Mouse (Mus musculus) heart, embryonic 14.5 days (tissue): ENCODE results near the gene Flt3. TPM values are rescaled to one million over a fixed set of nuclear protein-coding genes. Genes with fewer than 3 reads are reported as not detected.

Experiments used
- ATAC-seq: fragments of 200-750 bp; cut with Nextera tagmentation; 2 replicates; pipeline ENCODE4 v1.8.0; 2017; ENCODE audit warnings: low read depth, moderate TSS enrichment; ENCODE audit not compliant: insufficient number of reproducible peaks, insufficient read depth, low FRiP score
- H3K27ac ChIP-seq, 2 experiments: fragments of 200-500 bp in 1 of 2; fragments of 300-500 bp in 1 of 2; sonication (generic) in 1 of 2; replicated peaks in 1 of 2; 2 replicates each; pipeline ENCODE4 v1.5.1; 2012 to 2014; ENCODE audit warnings: low read depth in 2 of 2, low read length in 2 of 2, control low read depth in 1 of 2, mild to moderate bottlenecking in 1 of 2, mixed read lengths in 1 of 2; ENCODE audit not compliant: control insufficient read depth in 1 of 2, insufficient read depth in 1 of 2
- H3K27me3 ChIP-seq: fragments of 300-500 bp; sonication (generic); 2 replicates; pipeline ENCODE4 v1.6.1; 2014; ENCODE audit warnings: mild to moderate bottlenecking, low read length, control low read depth; ENCODE audit not compliant: control insufficient read depth, insufficient read depth
- H3K36me3 ChIP-seq: fragments of 300-500 bp; sonication (generic); 2 replicates; pipeline ENCODE4 v1.6.1; 2014; ENCODE audit warnings: mild to moderate bottlenecking, control low read depth, low read length, mixed read lengths; ENCODE audit not compliant: control insufficient read depth, insufficient read depth
- H3K4me1 ChIP-seq, 2 experiments: fragments of 200-500 bp in 1 of 2; fragments of 300-500 bp in 1 of 2; sonication (generic) in 1 of 2; 2 replicates each; pipeline ENCODE4 v1.6.1; 2012 to 2014; ENCODE audit warnings: low read length in 2 of 2, control low read depth in 1 of 2, mixed read lengths in 1 of 2; ENCODE audit not compliant: control insufficient read depth in 2 of 2, insufficient read depth in 2 of 2
- H3K4me2 ChIP-seq: fragments of 300-500 bp; sonication (generic); 2 replicates; pipeline ENCODE4 v1.6.1; 2014; ENCODE audit warnings: mild to moderate bottlenecking, low read length
- H3K4me3 ChIP-seq, 2 experiments: fragments of 200-500 bp in 1 of 2; fragments of 300-500 bp in 1 of 2; sonication (generic) in 1 of 2; 2 replicates each; pipeline ENCODE4 v1.5.1; 2012 to 2014; ENCODE audit warnings: low read length in 2 of 2, mild to moderate bottlenecking in 2 of 2, control low read depth in 1 of 2, low read depth in 1 of 2, moderate library complexity in 1 of 2; ENCODE audit not compliant: control insufficient read depth in 1 of 2, insufficient read depth in 1 of 2
- H3K9ac ChIP-seq: fragments of 300-500 bp; sonication (generic); 2 replicates; pipeline ENCODE4 v1.6.1; 2014; ENCODE audit warnings: mild to moderate bottlenecking, low read length
- H3K9me3 ChIP-seq: fragments of 300-500 bp; sonication (generic); 2 replicates; pipeline ENCODE4 v1.6.1; 2016; ENCODE audit warnings: low read length, control low read depth; ENCODE audit not compliant: control insufficient read depth
- WGBS: fragments of 180-500 bp; shearing (Covaris S2); extraction: QIAGEN DNeasy Blood & Tissue Kit; methylation state at CpG from one replicate; pipeline ENCODE4 v1.1.7; 2014; 5-methylcytosine and 5-hydroxymethylcytosine counted together
- polyA plus RNA-seq: library from polyadenylated mRNA; unstranded; fragments of >200 nt; fragmentation: Nextera tagmentation; extraction: Ambion mirVana; gene quantifications from 2 replicates; pipeline ENCODE4 v1.2.1, GENCODE M21; 2014

Gene Flt3
- polyA plus RNA-seq, 1 experiment from 2014 or later = not detected

DNA sequence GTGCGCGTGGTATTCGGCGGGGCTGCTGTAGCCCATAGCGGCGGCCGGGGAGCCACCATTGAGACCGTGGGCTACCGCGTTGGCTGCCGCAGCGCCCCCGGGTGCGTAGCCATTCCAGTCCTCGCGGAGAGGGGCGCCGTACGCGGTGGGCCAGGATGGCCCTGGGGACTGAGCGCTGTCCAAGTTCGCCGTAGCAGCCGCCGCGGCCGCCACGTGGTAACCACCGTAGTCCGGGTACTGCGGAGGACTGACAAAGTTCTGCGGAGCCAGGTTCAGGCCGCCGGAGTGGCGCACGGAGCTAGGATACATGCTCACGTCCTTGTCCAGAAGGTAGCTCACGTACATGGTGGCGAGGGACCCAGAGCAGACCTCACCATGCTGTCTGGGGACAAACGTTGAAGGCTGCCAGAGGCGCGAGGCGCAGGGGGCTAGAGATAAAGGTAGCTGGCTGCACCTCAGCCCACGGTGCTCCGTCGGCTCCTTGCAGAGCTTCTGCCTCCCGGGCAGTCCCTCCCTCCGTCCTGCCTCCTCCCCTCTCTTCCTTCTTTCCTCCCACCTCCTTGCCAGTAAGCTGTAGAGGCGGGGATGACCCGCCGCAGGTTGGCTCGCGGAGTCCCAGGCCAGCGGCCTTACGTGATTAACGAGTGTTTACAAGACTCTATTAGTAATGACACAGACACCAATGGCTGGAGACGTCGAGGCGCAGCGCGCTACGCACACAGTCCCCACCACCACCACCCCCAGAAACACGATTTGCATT, 93.5 kb downstream of the Flt3 start, which contains the start of gene Cdx2:
Gene Cdx2, minus strand, starts transcription at position 633 of the 760 bp plus-strand sequence.
- peaks cover 100% of the 10 kb centered on the region for H3K27me3 ChIP-seq
- no peak within 1 kb of the TSS for H3K9ac ChIP-seq
- no peak for ATAC-seq
- H3K27ac ChIP-seq = no peak within 1 kb of the TSS
- under 1% methylated on average over 61 of the region's 63 CpGs for WGBS
- no peaks in the 10 kb centered on the region for H3K36me3 ChIP-seq
- H3K4me3 ChIP-seq = 0 out of 4 replicates have a peak within 1 kb of the TSS, but pooled peaks of 1 of the 2 experiments have one; percentile 19
- peak within 1 kb of the TSS; percentile 16; the same call in 1 of the 2 replicates for H3K4me2 ChIP-seq
- no peaks in the 10 kb centered on the region for H3K9me3 ChIP-seq
- H3K4me1 ChIP-seq = peaks cover 2 to 8% of the 10 kb centered on the region in 2 experiments; a peak in 3 of 4 replicates

- Histone ChIP-seq H3K27ac (no peak overlapping the region), H3K36me3 (no peaks in the 10 kb centered on the region), H3K4me2 (peak overlapping the region; percentile 16; the same call in 1 of the 2 replicates), H3K4me1 (peaks cover 2 to 8% of the 10 kb centered on the region in 2 experiments; a peak in 3 of 4 replicates), H3K9ac (no peak overlapping the region), H3K9me3 (no peaks in the 10 kb centered on the region), H3K4me3 (0 out of 4 replicates have a peak overlapping the region, but pooled peaks of 1 of the 2 experiments have one; percentile 19), H3K27me3 (peaks cover 100% of the 10 kb centered on the region)
- no peak for ATAC-seq
- under 1% methylated on average over 49 of the region's 58 CpGs for WGBS
These were observed 94.2 kb downstream of the Flt3 start for GRCm38 (mm10) chr5:147305856-147306637.

DNA sequence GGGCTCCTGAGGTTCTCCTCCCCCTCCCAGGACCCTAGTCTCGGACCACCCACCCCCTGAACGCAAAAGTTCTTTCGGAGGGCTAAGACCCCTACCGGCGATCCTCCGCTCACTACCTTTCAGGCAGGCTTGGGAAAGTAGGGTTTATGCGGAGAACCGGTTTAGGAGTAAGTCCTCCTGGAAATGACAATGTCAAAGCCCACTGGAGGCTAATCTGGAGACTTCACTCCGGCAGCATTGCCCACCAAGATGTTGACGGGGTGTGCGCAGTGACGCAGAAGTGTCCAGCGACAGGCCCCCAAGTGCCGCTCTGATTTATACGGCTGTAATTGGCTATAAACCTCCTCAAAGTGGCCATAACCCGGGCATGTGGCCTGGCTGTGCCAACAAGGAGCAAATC, 95.1 kb downstream of the Flt3 start:
- Histone ChIP-seq H3K27me3 (peaks cover 100% of the 10 kb centered on the region), H3K4me1 (peaks cover 2 to 9% of the 10 kb centered on the region in 2 experiments; a peak in 3 of 4 replicates), H3K4me3 (peak overlapping the region in 1 of 2 experiments; percentile 9; a peak in 2 of 4 replicates), H3K36me3 (no peaks in the 10 kb centered on the region), H3K9me3 (no peaks in the 10 kb centered on the region), H3K9ac (no peak overlapping the region), H3K27ac (no peak overlapping the region), H3K4me2 (no peak overlapping the region)
- WGBS = under 1% methylated on average over 16 of the region's 16 CpGs
- no peak for ATAC-seq

DNA sequence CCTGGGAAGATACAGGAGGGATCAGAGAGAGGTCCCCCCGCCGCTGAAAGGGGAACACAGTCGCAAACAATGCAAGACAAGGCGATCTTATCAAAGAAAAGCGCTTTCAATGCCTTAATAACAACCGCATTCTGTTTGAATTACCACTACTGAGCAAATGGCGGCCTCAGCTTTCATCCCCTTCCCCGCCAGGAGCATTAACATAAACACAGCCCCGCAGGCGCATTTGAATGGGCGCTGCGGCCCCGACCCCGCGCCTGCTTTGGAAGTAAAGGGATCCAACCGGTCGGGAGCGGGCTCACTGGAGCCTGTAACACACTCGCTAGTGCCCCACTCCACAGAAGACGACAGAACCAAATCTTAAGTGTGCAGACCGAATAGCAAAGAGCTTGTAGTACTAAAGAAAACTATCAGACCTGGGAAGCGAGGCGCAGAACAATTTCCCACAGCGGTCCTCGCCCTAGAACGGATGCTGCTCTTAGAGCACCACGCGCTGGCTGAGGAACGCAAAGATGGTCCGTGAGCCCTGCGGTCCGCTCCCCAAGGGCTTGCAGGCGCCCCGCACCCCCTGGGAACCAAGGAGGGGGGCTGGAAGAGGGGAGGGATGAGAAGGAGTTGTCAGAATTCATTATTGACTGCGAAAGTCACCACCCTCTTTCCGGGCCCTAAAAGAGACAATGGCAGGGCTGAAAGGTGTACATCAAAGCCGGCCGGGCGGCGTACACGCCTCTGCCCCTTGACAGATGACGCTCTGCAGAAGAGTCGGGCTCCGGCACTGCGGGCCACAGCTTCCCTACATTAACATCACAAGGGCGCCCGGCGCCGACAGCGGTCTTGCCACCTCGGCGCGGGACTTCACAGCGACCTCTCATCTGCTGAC, 95.8 kb downstream of the Flt3 start:
- Histone ChIP-seq H3K4me3 (peak overlapping the region in 1 of 2 experiments; percentile 9; a peak in 2 of 4 replicates), H3K36me3 (no peaks in the 10 kb centered on the region), H3K27me3 (peaks cover 100% of the 10 kb centered on the region), H3K4me2 (no peak overlapping the region), H3K9ac (no peak overlapping the region), H3K27ac (no peak overlapping the region), H3K9me3 (no peaks in the 10 kb centered on the region), H3K4me1 (peaks cover 2 to 14% of the 10 kb centered on the region in 2 experiments; a peak in 3 of 4 replicates)
- under 1% methylated on average over 54 of the region's 54 CpGs for WGBS
- ATAC-seq = no peak

DNA sequence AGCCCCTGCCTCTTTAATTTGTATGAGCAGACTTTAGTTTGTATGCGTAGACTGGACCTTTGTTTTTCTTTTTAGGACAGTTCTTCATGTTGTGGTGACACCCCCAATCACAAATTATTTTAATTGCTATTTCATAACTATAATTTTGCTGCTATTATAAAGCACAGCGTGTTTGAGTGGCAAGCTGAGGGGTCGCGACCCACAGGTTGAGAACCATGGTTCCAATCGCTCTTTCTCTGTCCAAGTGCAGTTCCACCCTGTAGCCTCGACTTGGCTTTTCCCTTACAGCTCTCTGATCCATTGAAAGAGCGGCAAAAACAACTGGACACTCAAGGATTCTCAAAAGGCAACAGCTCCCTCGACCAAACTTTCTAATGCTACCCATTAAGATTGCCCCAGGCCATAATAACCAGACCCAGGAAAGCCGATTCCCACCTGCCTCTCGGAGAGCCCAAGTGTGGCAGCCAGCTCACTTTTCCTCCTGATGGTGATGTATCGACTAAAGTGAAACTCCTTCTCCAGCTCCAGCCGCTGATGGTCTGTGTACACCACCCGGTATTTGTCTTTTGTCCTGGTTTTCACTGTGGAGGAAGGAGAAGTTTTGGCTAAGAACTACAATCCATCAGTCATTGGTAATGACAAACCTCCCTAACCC, 97.4 kb downstream of the Flt3 start:
- no peak overlapping the region for H3K9ac ChIP-seq
- no peaks in the 10 kb centered on the region for H3K9me3 ChIP-seq
- 4% methylated on average over 13 of the region's 13 CpGs for WGBS
- no peak overlapping the region for H3K27ac ChIP-seq
- no peak overlapping the region for H3K4me2 ChIP-seq
- peaks cover 100% of the 10 kb centered on the region for H3K27me3 ChIP-seq
- no peak for ATAC-seq
- peaks cover 2 to 14% of the 10 kb centered on the region in 2 experiments; a peak in 3 of 4 replicates for H3K4me1 ChIP-seq
- H3K4me3 ChIP-seq = no peak overlapping the region
- no peaks in the 10 kb centered on the region for H3K36me3 ChIP-seq

GRCm38 (mm10) chr5:147302141-147302540, 98.1 kb downstream of the Flt3 start:
- no peak overlapping the region for H3K27ac ChIP-seq
- H3K36me3 ChIP-seq = no peaks in the 10 kb centered on the region
- no peaks in the 10 kb centered on the region for H3K9me3 ChIP-seq
- no peak for ATAC-seq
- H3K4me2 ChIP-seq = no peak overlapping the region
- 4% methylated on average over 8 of the region's 8 CpGs for WGBS
- H3K4me1 ChIP-seq = peaks cover 2 to 14% of the 10 kb centered on the region in 2 experiments; a peak in 3 of 4 replicates
- no peak overlapping the region for H3K4me3 ChIP-seq
- H3K9ac ChIP-seq = no peak overlapping the region
- H3K27me3 ChIP-seq = peaks cover 100% of the 10 kb centered on the region
